Mouse (Mus musculus): ENCODE measurements around the gene Ier3. TPM values are rescaled to one million over a fixed set of nuclear protein-coding genes. Genes with fewer than 3 reads are reported as not detected.
A peak's percentile ranks its signal among the peaks of the same experiment; 100 is the strongest.

Gene Ier3
- total RNA-seq, 1 experiment = 32.3 TPM

GRCm38 (mm10) chr17:35832400-35833238 lies 11.1 kb downstream of the Ier3 start:
- H3K9me3 ChIP-seq (ENCODE audit: control insufficient read depth, insufficient read depth, low read depth, low read length) = no peaks in the 10 kb centered on the region
- in situ Hi-C loops (cut with MboI; ENCODE audit: low sequenced_read_pairs in 2 of 2, unreplicated experiment in 2 of 2) = no loop called here
- H3K36me3 ChIP-seq (ENCODE audit: control insufficient read depth, insufficient read depth, low read length, poor library complexity, severe bottlenecking) = peaks cover 37% of the 10 kb centered on the region
- no peak overlapping the region for H3K27ac ChIP-seq (ENCODE audit: insufficient read depth, low read depth, low read length, poor library complexity, severe bottlenecking)
- peaks cover 2 to 9% of the 10 kb centered on the region in 2 experiments; a peak in 2 of 4 replicates for H3K4me1 ChIP-seq (ENCODE audit: control insufficient read depth in 2 of 2, insufficient read depth in 2 of 2, low read length in 2 of 2, poor library complexity in 1 of 2)
- TF ChIP-seq ZNF384 (IDR thresholded peaks at IDR 0.05; ENCODE audit: low read depth, low read length) (no peak), CHD2 (IDR thresholded peaks at IDR 0.05; ENCODE audit: low read depth, low read length) (0 out of 2 replicates have a peak, but pooled peaks have one; percentile 14), MAFK (IDR thresholded peaks at IDR 0.05; ENCODE audit: insufficient read depth, low read depth, low read length) (no peak)
- no peak for DNase-seq (ENCODE audit: low read depth, low spot score)
- no peak overlapping the region for H3K9ac ChIP-seq (ENCODE audit: insufficient read depth, low read depth, low read length, poor library complexity, severe bottlenecking)
- H3K4me3 ChIP-seq (ENCODE audit: insufficient read depth in 1 of 2, low read depth in 1 of 2, low read length in 2 of 2, poor library complexity in 1 of 2, severe bottlenecking in 1 of 2) = no peak overlapping the region

GRCm38 (mm10) chr17:35833239-35833751 lies 11.8 kb downstream of the Ier3 start:
- no peak overlapping the region for H3K27ac ChIP-seq (ENCODE audit: insufficient read depth, low read depth, low read length, poor library complexity, severe bottlenecking)
- DNase-seq (ENCODE audit: low read depth, low spot score) = no peak
- TF ChIP-seq CHD2 (IDR thresholded peaks at IDR 0.05; ENCODE audit: low read depth, low read length) (no peak), ZC3H11A (IDR thresholded peaks at IDR 0.05; ENCODE audit: borderline replicate concordance, low read depth, low read length) (no peak), MAFK (IDR thresholded peaks at IDR 0.05; ENCODE audit: insufficient read depth, low read depth, low read length) (no peak), HCFC1 (IDR thresholded peaks at IDR 0.05; ENCODE audit: borderline replicate concordance, insufficient read depth, low read length) (no peak), ZNF384 (IDR thresholded peaks at IDR 0.05; ENCODE audit: low read depth, low read length) (no peak)
- no peaks in the 10 kb centered on the region for H3K9me3 ChIP-seq (ENCODE audit: control insufficient read depth, insufficient read depth, low read depth, low read length)
- in situ Hi-C loops (cut with MboI; ENCODE audit: low sequenced_read_pairs in 2 of 2, unreplicated experiment in 2 of 2) = no loop called here
- no peak overlapping the region for H3K9ac ChIP-seq (ENCODE audit: insufficient read depth, low read depth, low read length, poor library complexity, severe bottlenecking)
- no peak overlapping the region for H3K4me3 ChIP-seq (ENCODE audit: insufficient read depth in 1 of 2, low read depth in 1 of 2, low read length in 2 of 2, poor library complexity in 1 of 2, severe bottlenecking in 1 of 2)
- peaks cover 37% of the 10 kb centered on the region for H3K36me3 ChIP-seq (ENCODE audit: control insufficient read depth, insufficient read depth, low read length, poor library complexity, severe bottlenecking)
- H3K4me1 ChIP-seq (ENCODE audit: control insufficient read depth in 2 of 2, insufficient read depth in 2 of 2, low read length in 2 of 2, poor library complexity in 1 of 2) = peaks cover 2 to 9% of the 10 kb centered on the region in 2 experiments; a peak in 2 of 4 replicates

DNA sequence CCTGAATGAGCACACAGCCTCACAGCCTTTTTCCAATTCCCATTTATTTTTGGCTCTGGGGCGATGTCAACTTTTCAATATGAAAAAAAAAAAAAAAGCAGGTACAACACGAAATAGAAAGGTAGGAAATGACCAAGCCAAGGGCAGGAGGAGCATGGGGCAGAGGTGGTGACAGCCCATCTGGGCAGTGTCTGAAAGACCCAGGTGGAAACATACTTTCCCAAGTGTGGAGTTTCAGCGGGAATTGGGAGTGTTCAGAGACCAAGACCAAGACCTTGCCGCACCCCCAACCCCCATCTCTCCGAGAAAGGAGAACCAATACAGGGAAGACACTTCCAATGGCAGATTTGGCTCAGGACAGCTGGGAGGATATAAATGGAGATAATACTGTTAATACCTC lies 12.4 kb downstream of the Ier3 start:
- Histone ChIP-seq H3K4me3 (ENCODE audit: insufficient read depth in 1 of 2, low read depth in 1 of 2, low read length in 2 of 2, poor library complexity in 1 of 2, severe bottlenecking in 1 of 2) (peak overlapping the region in 1 of 2 experiments; percentile 6; a peak in 1 of 4 replicates), H3K36me3 (ENCODE audit: control insufficient read depth, insufficient read depth, low read length, poor library complexity, severe bottlenecking) (peaks cover 37% of the 10 kb centered on the region), H3K27ac (ENCODE audit: insufficient read depth, low read depth, low read length, poor library complexity, severe bottlenecking) (no peak overlapping the region), H3K9ac (ENCODE audit: insufficient read depth, low read depth, low read length, poor library complexity, severe bottlenecking) (no peak overlapping the region), H3K9me3 (ENCODE audit: control insufficient read depth, insufficient read depth, low read depth, low read length) (no peaks in the 10 kb centered on the region), H3K4me1 (ENCODE audit: control insufficient read depth in 2 of 2, insufficient read depth in 2 of 2, low read length in 2 of 2, poor library complexity in 1 of 2) (peaks cover 2 to 9% of the 10 kb centered on the region in 2 experiments; a peak in 2 of 4 replicates)
- DNase-seq (ENCODE audit: low read depth, low spot score) = no peak
- in situ Hi-C loops (cut with MboI; ENCODE audit: low sequenced_read_pairs in 2 of 2, unreplicated experiment in 2 of 2) = no loop called here
- TF ChIP-seq ZNF384 (IDR thresholded peaks at IDR 0.05; ENCODE audit: low read depth, low read length) (no peak), ZC3H11A (IDR thresholded peaks at IDR 0.05; ENCODE audit: borderline replicate concordance, low read depth, low read length) (no peak), HCFC1 (IDR thresholded peaks at IDR 0.05; ENCODE audit: borderline replicate concordance, insufficient read depth, low read length) (no peak), CHD2 (IDR thresholded peaks at IDR 0.05; ENCODE audit: low read depth, low read length) (no peak), MAFK (IDR thresholded peaks at IDR 0.05; ENCODE audit: insufficient read depth, low read depth, low read length) (no peak)

- peak overlapping the region; percentile 1; the same call in 1 of the 2 replicates for H3K27ac ChIP-seq (ENCODE audit: insufficient read depth, low read depth, low read length, poor library complexity, severe bottlenecking)
- peak overlapping the region; percentile 88 to 96; a peak in 3 of 4 replicates for H3K4me3 ChIP-seq (ENCODE audit: insufficient read depth in 1 of 2, low read depth in 1 of 2, low read length in 2 of 2, poor library complexity in 1 of 2, severe bottlenecking in 1 of 2)
- no peak for DNase-seq (ENCODE audit: low read depth, low spot score)
- H3K9ac ChIP-seq (ENCODE audit: insufficient read depth, low read depth, low read length, poor library complexity, severe bottlenecking) = peak overlapping the region; percentile 63
- H3K36me3 ChIP-seq (ENCODE audit: control insufficient read depth, insufficient read depth, low read length, poor library complexity, severe bottlenecking) = peaks cover 37% of the 10 kb centered on the region
- peaks cover 5 to 9% of the 10 kb centered on the region in 2 experiments; a peak in 2 of 4 replicates for H3K4me1 ChIP-seq (ENCODE audit: control insufficient read depth in 2 of 2, insufficient read depth in 2 of 2, low read length in 2 of 2, poor library complexity in 1 of 2)
- no peaks in the 10 kb centered on the region for H3K9me3 ChIP-seq (ENCODE audit: control insufficient read depth, insufficient read depth, low read depth, low read length)
- in situ Hi-C loops (cut with MboI; ENCODE audit: low sequenced_read_pairs in 2 of 2, unreplicated experiment in 2 of 2) = no loop called here
- TF ChIP-seq HCFC1 (IDR thresholded peaks at IDR 0.05; ENCODE audit: borderline replicate concordance, insufficient read depth, low read length) = no peak
These were observed 13.4 kb downstream of the Ier3 start for GRCm38 (mm10) chr17:35834696-35835422.
